Mouse (Mus musculus) neural tube, embryonic 12.5 days (tissue): ENCODE results near the gene Noxa1. TPM values are rescaled to one million over a fixed set of nuclear protein-coding genes. Genes with fewer than 3 reads are reported as not detected.

Experiments
- ATAC-seq: fragments of 200-750 bp; cut with Nextera tagmentation; 2 replicates; pipeline ENCODE4 v1.8.0; 2017; ENCODE audit warnings: low read depth, mild to moderate bottlenecking, moderate TSS enrichment, moderate library complexity; ENCODE audit not compliant: low FRiP score
- H3K27ac ChIP-seq: fragments of 300-500 bp; sonication (generic); 2 replicates; pipeline ENCODE4 v1.5.1; 2016
- H3K27me3 ChIP-seq: fragments of 300-500 bp; sonication (generic); replicated peaks from 2 replicates; pipeline ENCODE4 v1.6.1; 2016; ENCODE audit warnings: mild to moderate bottlenecking
- H3K36me3 ChIP-seq: fragments of 300-500 bp; sonication (generic); 2 replicates; pipeline ENCODE4 v1.6.1; 2016; ENCODE audit warnings: mild to moderate bottlenecking
- H3K4me1 ChIP-seq: fragments of 300-500 bp; sonication (generic); 2 replicates; pipeline ENCODE4 v1.6.1; 2016
- H3K4me2 ChIP-seq: fragments of 300-500 bp; sonication (generic); replicated peaks from 2 replicates; pipeline ENCODE4 v1.6.1; 2016; ENCODE audit warnings: mild to moderate bottlenecking
- H3K4me3 ChIP-seq: fragments of 300-500 bp; sonication (generic); 2 replicates; pipeline ENCODE4 v1.5.1; 2016
- H3K9ac ChIP-seq: fragments of 300-500 bp; sonication (generic); 2 replicates; pipeline ENCODE4 v1.6.1; 2016; ENCODE audit warnings: mild to moderate bottlenecking
- H3K9me3 ChIP-seq: fragments of 300-500 bp; sonication (generic); 2 replicates; pipeline ENCODE4 v1.6.1; 2016; ENCODE audit warnings: mild to moderate bottlenecking
- WGBS: fragments of 180-500 bp; shearing (Covaris S2); methylation state at CpG from one replicate; pipeline ENCODE4 v1.1.7; 2016; 5-methylcytosine and 5-hydroxymethylcytosine counted together
- polyA plus RNA-seq: library from polyadenylated mRNA; unstranded; fragments of >200 nt; fragmentation: Nextera tagmentation; extraction: Ambion mirVana; gene quantifications from 2 replicates; pipeline ENCODE4 v1.2.1, GENCODE M21; 2016

Gene Noxa1
- not detected in 2 replicates for polyA plus RNA-seq

- H3K4me1 ChIP-seq: peaks cover 17% of the 10 kb centered on the region; the same call in 1 of the 2 replicates
- no peak within 1 kb of the TSS for H3K9ac ChIP-seq
- peaks cover 8% of the 10 kb centered on the region for H3K27me3 ChIP-seq
- WGBS: 46% methylated on average over 28 of the region's 28 CpGs
- peak within 1 kb of the TSS; percentile 39 for H3K4me2 ChIP-seq
- no peak within 1 kb of the TSS for H3K4me3 ChIP-seq
- no peaks in the 10 kb centered on the region for H3K36me3 ChIP-seq
- no peak within 1 kb of the TSS for H3K27ac ChIP-seq
- no peak for ATAC-seq
- H3K9me3 ChIP-seq: no peaks in the 10 kb centered on the region
Measured at GRCm38 (mm10) chr2:25095109-25095850, at the start of gene Noxa1. Noxa1 (minus strand) TSS chr2:25095149.

GRCm38 (mm10) chr2:25141921-25142320, 47.0 kb upstream of the Noxa1 start:
- no peak overlapping the region for H3K9ac ChIP-seq
- no peaks in the 10 kb centered on the region for H3K36me3 ChIP-seq
- H3K27me3 ChIP-seq: no peaks in the 10 kb centered on the region
- H3K4me3 ChIP-seq: no peak overlapping the region
- WGBS: 83% methylated on average over 5 of the region's 5 CpGs
- no peak overlapping the region for H3K27ac ChIP-seq
- no peaks in the 10 kb centered on the region for H3K9me3 ChIP-seq
- ATAC-seq: no peak
- no peaks in the 10 kb centered on the region for H3K4me1 ChIP-seq
- H3K4me2 ChIP-seq: no peak overlapping the region

GRCm38 (mm10) chr2:25141185-25141584, 46.2 kb upstream of the Noxa1 start:
- no peaks in the 10 kb centered on the region for H3K36me3 ChIP-seq

GRCm38 (mm10) chr2:25137832-25138231, 42.9 kb upstream of the Noxa1 start:
- Histone ChIP-seq H3K4me1 (no peaks in the 10 kb centered on the region), H3K36me3 (no peaks in the 10 kb centered on the region), H3K4me3 (no peak overlapping the region), H3K9me3 (no peaks in the 10 kb centered on the region), H3K27me3 (no peaks in the 10 kb centered on the region), H3K27ac (no peak overlapping the region), H3K4me2 (no peak overlapping the region), H3K9ac (no peak overlapping the region)
- WGBS: 86% methylated on average over 6 of the region's 6 CpGs
- ATAC-seq: no peak

More at GRCm38 (mm10) chr2:25141185-25141584, 46.2 kb upstream of the Noxa1 start:
- H3K27ac ChIP-seq: no peak overlapping the region
- no peak overlapping the region for H3K4me3 ChIP-seq
- H3K9ac ChIP-seq: no peak overlapping the region
- H3K9me3 ChIP-seq: no peaks in the 10 kb centered on the region
- 69% methylated on average over 4 of the region's 4 CpGs for WGBS
- no peaks in the 10 kb centered on the region for H3K4me1 ChIP-seq
- H3K4me2 ChIP-seq: no peak overlapping the region
- no peaks in the 10 kb centered on the region for H3K27me3 ChIP-seq
- ATAC-seq: no peak

GRCm38 (mm10) chr2:25131601-25132000, 36.7 kb upstream of the Noxa1 start:
- Histone ChIP-seq H3K4me3 (no peak overlapping the region), H3K36me3 (no peaks in the 10 kb centered on the region), H3K4me2 (no peak overlapping the region), H3K9ac (no peak overlapping the region), H3K9me3 (no peaks in the 10 kb centered on the region), H3K27me3 (no peaks in the 10 kb centered on the region), H3K27ac (no peak overlapping the region), H3K4me1 (peaks cover 23% of the 10 kb centered on the region)
- 83% methylated on average over 9 of the region's 9 CpGs for WGBS
- ATAC-seq: no peak

- Histone ChIP-seq H3K27ac (0 out of 2 replicates have a peak overlapping the region, but pooled peaks have one; percentile 69), H3K36me3 (no peaks in the 10 kb centered on the region), H3K9ac (no peak overlapping the region), H3K4me2 (no peak overlapping the region), H3K4me3 (no peak overlapping the region), H3K4me1 (peaks cover 47% of the 10 kb centered on the region), H3K9me3 (no peaks in the 10 kb centered on the region), H3K27me3 (no peaks in the 10 kb centered on the region)
- 84% methylated on average over 11 of the region's 11 CpGs for WGBS
- no peak for ATAC-seq
Measured at GRCm38 (mm10) chr2:25128072-25128471, 33.1 kb upstream of the Noxa1 start.

- Histone ChIP-seq H3K36me3 (no peaks in the 10 kb centered on the region), H3K4me1 (peaks cover 47% of the 10 kb centered on the region), H3K4me2 (no peak overlapping the region), H3K9ac (no peak overlapping the region), H3K4me3 (no peak overlapping the region), H3K9me3 (no peaks in the 10 kb centered on the region), H3K27ac (peak overlapping the region; percentile 69; the same call in 1 of the 2 replicates), H3K27me3 (no peaks in the 10 kb centered on the region)
- ATAC-seq: no peak
- WGBS: 39% methylated on average over 5 of the region's 5 CpGs
Measured at GRCm38 (mm10) chr2:25127206-25127605, 32.3 kb upstream of the Noxa1 start.

GRCm38 (mm10) chr2:25126011-25127010, 31.4 kb upstream of the Noxa1 start:
- peak; percentile 91 for ATAC-seq
- H3K27ac ChIP-seq: peak overlapping the region; percentile 93
- H3K9me3 ChIP-seq: no peaks in the 10 kb centered on the region
- H3K36me3 ChIP-seq: no peaks in the 10 kb centered on the region
- no peaks in the 10 kb centered on the region for H3K27me3 ChIP-seq
- H3K4me2 ChIP-seq: peak overlapping the region; percentile 16; the same call in 1 of the 2 replicates
- 12% methylated on average over 19 of the region's 19 CpGs for WGBS
- H3K9ac ChIP-seq: no peak overlapping the region
- no peak overlapping the region for H3K4me3 ChIP-seq
- peaks cover 47% of the 10 kb centered on the region for H3K4me1 ChIP-seq

- no peak for ATAC-seq
- peaks cover 47% of the 10 kb centered on the region for H3K4me1 ChIP-seq
Measured at GRCm38 (mm10) chr2:25125146-25125545, 30.2 kb upstream of the Noxa1 start.

GRCm38 (mm10) chr2:25124411-25124810, 29.5 kb upstream of the Noxa1 start:
- Histone ChIP-seq H3K9ac (no peak overlapping the region), H3K27ac (peak overlapping the region; percentile 93; the same call in 1 of the 2 replicates), H3K9me3 (no peaks in the 10 kb centered on the region), H3K4me2 (no peak overlapping the region), H3K36me3 (no peaks in the 10 kb centered on the region), H3K4me3 (no peak overlapping the region), H3K27me3 (no peaks in the 10 kb centered on the region), H3K4me1 (peaks cover 47% of the 10 kb centered on the region)
- ATAC-seq: no peak
- 71% methylated on average over 3 of the region's 3 CpGs for WGBS

More at GRCm38 (mm10) chr2:25125146-25125545, 30.2 kb upstream of the Noxa1 start:
- H3K27me3 ChIP-seq: no peaks in the 10 kb centered on the region
- 63% methylated on average over 6 of the region's 6 CpGs for WGBS
- H3K4me3 ChIP-seq: no peak overlapping the region
- H3K27ac ChIP-seq: peak overlapping the region; percentile 93
- H3K9ac ChIP-seq: no peak overlapping the region
- H3K9me3 ChIP-seq: no peaks in the 10 kb centered on the region
- no peaks in the 10 kb centered on the region for H3K36me3 ChIP-seq
- no peak overlapping the region for H3K4me2 ChIP-seq

GRCm38 (mm10) chr2:25123527-25123926, 28.6 kb upstream of the Noxa1 start:
- ATAC-seq: no peak

GRCm38 (mm10) chr2:25122666-25123065, 27.7 kb upstream of the Noxa1 start:
- 73% methylated on average over 2 of the region's 2 CpGs for WGBS
- H3K27ac ChIP-seq: no peak overlapping the region
- no peaks in the 10 kb centered on the region for H3K9me3 ChIP-seq
- ATAC-seq: no peak
- H3K4me1 ChIP-seq: peaks cover 34% of the 10 kb centered on the region
- no peaks in the 10 kb centered on the region for H3K27me3 ChIP-seq
- H3K4me3 ChIP-seq: no peak overlapping the region
- H3K9ac ChIP-seq: no peak overlapping the region
- H3K36me3 ChIP-seq: no peaks in the 10 kb centered on the region
- H3K4me2 ChIP-seq: no peak overlapping the region

More at GRCm38 (mm10) chr2:25123527-25123926, 28.6 kb upstream of the Noxa1 start:
- no peaks in the 10 kb centered on the region for H3K9me3 ChIP-seq
- H3K4me2 ChIP-seq: no peak overlapping the region
- no peaks in the 10 kb centered on the region for H3K27me3 ChIP-seq
- 89% methylated on average over 5 of the region's 5 CpGs for WGBS
- no peak overlapping the region for H3K4me3 ChIP-seq
- H3K36me3 ChIP-seq: no peaks in the 10 kb centered on the region
- H3K27ac ChIP-seq: no peak overlapping the region
- no peak overlapping the region for H3K9ac ChIP-seq
- H3K4me1 ChIP-seq: peaks cover 43% of the 10 kb centered on the region
